ENCODE assay signal across 29 mouse cellular contexts in the genomic region with DNA sequence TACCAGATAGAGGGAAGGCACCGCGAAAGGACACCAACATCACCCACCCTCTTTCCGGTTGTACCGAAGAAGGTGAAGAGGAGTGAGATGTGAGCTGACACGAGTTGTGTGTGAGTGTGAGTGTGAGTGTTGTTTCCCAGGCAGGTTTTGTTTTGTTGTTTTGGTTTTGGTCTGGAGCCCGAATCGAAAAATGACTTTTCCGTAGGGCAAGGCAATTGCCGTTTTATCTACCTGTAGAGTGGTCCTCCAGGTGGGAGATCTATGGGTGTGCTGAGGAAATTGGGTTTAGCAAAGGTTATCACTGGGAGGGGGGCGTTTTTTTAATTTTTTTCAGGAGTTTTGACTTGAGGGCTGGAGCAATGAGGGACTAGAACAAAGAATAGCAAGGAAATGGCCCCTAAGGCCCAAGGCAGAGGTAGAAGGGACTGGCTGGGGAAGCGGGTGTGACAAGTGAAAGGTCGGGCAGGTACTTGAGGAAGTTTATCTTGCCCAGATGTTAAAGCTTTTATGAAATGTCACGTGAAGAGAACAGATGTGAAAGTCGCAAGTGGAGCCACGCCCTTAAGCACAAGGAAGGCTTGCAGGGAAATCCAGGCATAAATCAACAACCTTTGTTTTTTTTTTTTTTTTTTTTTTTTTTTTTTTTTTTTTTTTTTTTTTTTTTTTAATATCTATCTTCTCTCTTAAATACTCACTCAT. TPM values are rescaled to one million over a fixed set of nuclear protein-coding genes. Genes with fewer than 3 reads are reported as not detected.
DNase-seq lines count a peak whose midpoint lies in the region; ATAC-seq and TF ChIP-seq lines count a peak whose summit lies in the region.
"Had no signal": no experiment of that assay in that cellular context is flagged by ENCODE, and none has a peak within 500 bp of the region (broad histone marks: within the 10 kb centered on the region; RNA-seq: fewer than 3 reads in every experiment).

No protein-coding gene starts in this region.

- DNase-seq in heart, postnatal 4 days = no peak
- DNase-seq in brain, embryonic 14.5 days (ENCODE audit: low read depth) = peak; percentile 22
- no peak for DNase-seq in kidney, postnatal 25 days
- DNase-seq in cerebellum, adult 11 months = no peak
- DNase-seq in layer of hippocampus, postnatal 36 days = no peak
- DNase-seq: adrenal gland, postnatal 25 days; B cell, adult 2 months; cerebellum, adult 9-10 months; kidney, adult 8-10 months; kidney, postnatal 4 days; right cerebral cortex, adult 18-20 months; spleen, adult 18-20 months had no signal

- 15% methylated on average over 15 of the region's 15 CpGs for WGBS in heart, embryonic 12.5 days
- WGBS in embryonic facial prominence, embryonic 12.5 days = 4% methylated on average over 15 of the region's 15 CpGs
- WGBS in limb, embryonic 13.5 days = 7% methylated on average over 15 of the region's 15 CpGs

- no peaks in the 10 kb centered on the region for H3K9me3 ChIP-seq in heart, embryonic 12.5 days (replicated peaks)
- no peaks in the 10 kb centered on the region for H3K9me3 ChIP-seq in embryonic facial prominence, embryonic 12.5 days
- H3K9me3 ChIP-seq in limb, embryonic 13.5 days = no peaks in the 10 kb centered on the region
- H3K9me3 ChIP-seq: forebrain, embryonic 12.5 days; stomach, embryonic 15.5 days had no signal

- no peak overlapping the region for H3K27ac ChIP-seq in heart, embryonic 12.5 days (ENCODE audit: poor library complexity, severe bottlenecking)
- H3K27ac ChIP-seq in embryonic facial prominence, embryonic 12.5 days = peak overlapping the region; percentile 96
- peak overlapping the region; percentile 91 for H3K27ac ChIP-seq in limb, embryonic 13.5 days
- H3K27ac ChIP-seq: forebrain, embryonic 12.5 days; liver, embryonic 14.5 days; stomach, embryonic 15.5 days had no signal

- TF ChIP-seq CTCF in brain, embryonic 14.5 days (IDR thresholded peaks at IDR 0.05; ENCODE audit: borderline replicate concordance, extremely low read depth, insufficient read depth, insufficient read length) = no peak

- peaks cover 68% of the 10 kb centered on the region for H3K27me3 ChIP-seq in heart, embryonic 12.5 days (replicated peaks)
- H3K27me3 ChIP-seq in embryonic facial prominence, embryonic 12.5 days = no peaks in the 10 kb centered on the region
- H3K27me3 ChIP-seq in limb, embryonic 13.5 days = peaks cover 9% of the 10 kb centered on the region; the same call in 1 of the 2 replicates

- 0 out of 2 replicates have a peak overlapping the region, but pooled peaks have one; percentile 42 for H3K4me2 ChIP-seq in heart, embryonic 12.5 days
- peak overlapping the region; percentile 63 for H3K4me2 ChIP-seq in embryonic facial prominence, embryonic 12.5 days (replicated peaks)
- H3K4me2 ChIP-seq in limb, embryonic 13.5 days (replicated peaks) = peak overlapping the region; percentile 77
- H3K4me2 ChIP-seq: forebrain, embryonic 12.5 days; stomach, embryonic 15.5 days had no signal

- no peak for ATAC-seq in heart, embryonic 12.5 days (ENCODE audit: insufficient number of reproducible peaks, low FRiP score)
- ATAC-seq in embryonic facial prominence, embryonic 12.5 days (ENCODE audit: insufficient number of reproducible peaks, insufficient read depth, low FRiP score, low TSS enrichment) = no peak
- ATAC-seq in limb, embryonic 13.5 days (ENCODE audit: low FRiP score, low read depth) = no peak
- ATAC-seq: activated CD4-positive, CD25-positive, alpha-beta regulatory T cell, adult 4 months; lung, postnatal 0 days; Patski had no signal

- no peak overlapping the region for H3K4me3 ChIP-seq in heart, embryonic 12.5 days
- H3K4me3 ChIP-seq in embryonic facial prominence, embryonic 12.5 days = peak overlapping the region; percentile 40
- peak overlapping the region; percentile 48 for H3K4me3 ChIP-seq in limb, embryonic 13.5 days
- H3K4me3 ChIP-seq: forebrain, embryonic 12.5 days; megakaryocyte, embryonic 14.5 days; myocyte; stomach, embryonic 15.5 days had no signal

- peaks cover 27% of the 10 kb centered on the region for H3K4me1 ChIP-seq in heart, embryonic 12.5 days (replicated peaks)
- peaks cover 49% of the 10 kb centered on the region for H3K4me1 ChIP-seq in embryonic facial prominence, embryonic 12.5 days
- peaks cover 62% of the 10 kb centered on the region for H3K4me1 ChIP-seq in limb, embryonic 13.5 days

- H3K9ac ChIP-seq in heart, embryonic 12.5 days = no peak overlapping the region
- peak overlapping the region; percentile 77 for H3K9ac ChIP-seq in embryonic facial prominence, embryonic 12.5 days
- peak overlapping the region; percentile 79; the same call in 1 of the 2 replicates for H3K9ac ChIP-seq in limb, embryonic 13.5 days
- H3K9ac ChIP-seq: forebrain, embryonic 12.5 days; liver, embryonic 14.5 days; stomach, embryonic 15.5 days had no signal

- no peak for TF ChIP-seq POLR2A in brain, embryonic 14.5 days (IDR thresholded peaks at IDR 0.05; ENCODE audit: borderline replicate concordance, extremely low read depth, insufficient read depth, insufficient read length, poor library complexity, severe bottlenecking)

- no peaks in the 10 kb centered on the region for H3K36me3 ChIP-seq in heart, embryonic 12.5 days
- no peaks in the 10 kb centered on the region for H3K36me3 ChIP-seq in embryonic facial prominence, embryonic 12.5 days
- H3K36me3 ChIP-seq in limb, embryonic 13.5 days = peaks cover 4% of the 10 kb centered on the region; the same call in 1 of the 2 replicates
- H3K36me3 ChIP-seq: forebrain, embryonic 12.5 days; stomach, embryonic 15.5 days had no signal

RNA-seq across cellular contexts. Expression of gene Twist1, which starts 6.3 kb away (rescaled TPM):
- 16.1 and 16.6 TPM in 2 replicates for polyA plus RNA-seq in heart, embryonic 12.5 days (2016; fragmentation: Nextera tagmentation; extraction: Ambion mirVana)
- 1 to 10 TPM; 4.3 to 4.6 TPM for total RNA-seq in heart, postnatal 4 days (2021)
- polyA plus RNA-seq in brain, embryonic 14.5 days (2012; rRNA removed) = 14.0 and 15.1 TPM in 2 replicates
- polyA plus RNA-seq in embryonic facial prominence, embryonic 12.5 days (2016; fragmentation: Nextera tagmentation; extraction: Ambion mirVana) = 79.1 and 85.3 TPM in 2 replicates
- 46.6 and 48.6 TPM in 2 replicates for polyA plus RNA-seq in limb, embryonic 13.5 days (2015; fragmentation: Nextera tagmentation; extraction: Ambion mirVana)
- 1 to 10 TPM; 1.4 to 1.6 TPM for total RNA-seq in layer of hippocampus, postnatal 36 days (2021)
- polyA plus RNA-seq: activated CD4-positive, CD25-positive, alpha-beta regulatory T cell, adult 4 months had no signal

RNA-seq across cellular contexts. Expression of gene Ferd3l, which starts 35.6 kb away (rescaled TPM):
- polyA plus RNA-seq in heart, embryonic 12.5 days (2016; fragmentation: Nextera tagmentation; extraction: Ambion mirVana) = not detected in 2 replicates
- total RNA-seq in heart, postnatal 4 days (2021) = not detected
- 0.86 and 0.96 TPM in 2 replicates for polyA plus RNA-seq in brain, embryonic 14.5 days (2012; rRNA removed)
- 0.19 TPM in 1 of 2 replicates, not detected in the other for polyA plus RNA-seq in embryonic facial prominence, embryonic 12.5 days (2016; fragmentation: Nextera tagmentation; extraction: Ambion mirVana)
- not detected in 2 replicates for polyA plus RNA-seq in limb, embryonic 13.5 days (2015; fragmentation: Nextera tagmentation; extraction: Ambion mirVana)
- not detected for total RNA-seq in layer of hippocampus, postnatal 36 days (2021)
- total RNA-seq: adrenal gland, postnatal 25 days; heart, postnatal 25 days; layer of hippocampus, postnatal 10 days; left cerebral cortex, postnatal 25 days had no signal
- polyA plus RNA-seq: activated CD4-positive, CD25-positive, alpha-beta regulatory T cell, adult 4 months; gonadal fat pad, adult 2 months; heart, embryonic 11.5 days; liver, embryonic 14.5 days; lung, postnatal 0 days; myocyte; Patski; stomach, embryonic 15.5 days; thymus, postnatal 0 days had no signal
